Mouse (Mus musculus): Measurements from ENCODE around the gene Hist1h2ae. TPM values are rescaled to one million over a fixed set of nuclear protein-coding genes. Genes with fewer than 3 reads are reported as not detected.
"Not testable (repeated sequence)": the region's sequence is repeated elsewhere in the genome, so short reads cannot be mapped to it uniquely, and the experiment has no call there.

Hist1h2ae gene
- polyA plus RNA-seq, 1 experiment = 38.0 TPM

DNA sequence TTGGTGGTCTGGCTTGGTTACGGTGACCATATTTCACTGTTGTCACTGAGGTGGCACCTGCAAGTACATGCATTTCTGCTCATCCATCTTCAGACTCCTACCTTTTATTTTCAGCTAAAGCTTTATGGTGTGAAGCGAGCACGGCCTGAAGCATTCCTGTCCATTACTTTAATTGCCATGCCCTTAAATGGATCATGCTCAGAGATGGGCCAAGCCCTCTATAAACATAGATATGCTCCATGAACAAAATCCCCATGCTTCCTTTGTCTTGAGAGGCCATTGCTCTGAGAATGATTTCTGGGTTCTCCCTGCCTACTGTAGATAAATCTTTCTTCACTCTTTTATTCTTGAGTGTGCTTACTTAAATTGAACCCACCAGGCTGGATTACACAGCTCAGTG is 33.4 kb upstream of the Hist1h2ae start:
- Histone ChIP-seq H3K4me3 (ENCODE audit: low read depth, low read length) (no peak overlapping the region), H3K4me1 (ENCODE audit: control insufficient read depth, insufficient read depth, insufficient read length, low read length) (no peaks in the 10 kb centered on the region), H3K27ac (ENCODE audit: insufficient read depth, low read depth, low read length) (no peak overlapping the region), H3K36me3 (ENCODE audit: control insufficient read depth, insufficient read depth, low read length) (no peaks in the 10 kb centered on the region), H3K27me3 (ENCODE audit: control insufficient read depth, insufficient read depth, low read length) (no peaks in the 10 kb centered on the region)
- 85% methylated on average over 3 of the region's 3 CpGs for WGBS
- no peak for TF ChIP-seq POLR2A (IDR thresholded peaks at IDR 0.05; ENCODE audit: low read depth, low read length)
- no peak for TF ChIP-seq CTCF (IDR thresholded peaks at IDR 0.05; ENCODE audit: extremely low read depth, insufficient read length, insufficient replicate concordance, low read depth, low read length)

DNA sequence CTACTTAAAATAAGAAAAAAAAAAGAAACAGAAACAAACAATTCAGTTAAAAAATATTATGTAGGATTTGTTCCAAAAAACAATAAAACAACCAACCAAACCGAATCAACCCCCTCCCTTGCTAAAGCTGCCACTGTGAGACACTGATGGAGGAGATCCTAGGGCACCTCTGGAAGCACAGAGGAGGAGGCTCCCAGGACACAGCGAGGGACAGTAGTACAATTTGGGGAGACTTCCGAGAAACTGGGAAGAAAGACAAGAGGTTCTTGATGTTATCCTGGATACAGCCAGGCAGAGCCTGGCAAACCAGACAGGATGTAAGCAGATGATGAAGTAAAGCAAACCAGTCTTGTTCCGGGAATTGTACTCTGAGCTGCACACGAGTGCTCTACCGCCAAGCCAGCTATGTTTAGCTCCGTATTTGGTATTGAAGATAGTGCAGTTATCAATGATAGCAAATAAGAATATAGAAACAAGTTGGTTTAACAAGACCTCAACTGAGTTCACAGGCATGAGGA is 32.2 kb upstream of the Hist1h2ae start:
- H3K36me3 ChIP-seq (ENCODE audit: control insufficient read depth, insufficient read depth, low read length) = no peaks in the 10 kb centered on the region
- no peaks in the 10 kb centered on the region for H3K4me1 ChIP-seq (ENCODE audit: control insufficient read depth, insufficient read depth, insufficient read length, low read length)
- H3K27ac ChIP-seq (ENCODE audit: insufficient read depth, low read depth, low read length) = no peak overlapping the region
- no peaks in the 10 kb centered on the region for H3K27me3 ChIP-seq (ENCODE audit: control insufficient read depth, insufficient read depth, low read length)
- WGBS = 68% methylated on average over 7 of the region's 7 CpGs
- H3K4me3 ChIP-seq (ENCODE audit: low read depth, low read length) = no peak overlapping the region
- TF ChIP-seq POLR2A (IDR thresholded peaks at IDR 0.05; ENCODE audit: low read depth, low read length) (no peak), CTCF (IDR thresholded peaks at IDR 0.05; ENCODE audit: extremely low read depth, insufficient read length, insufficient replicate concordance, low read depth, low read length) (no peak)

DNA sequence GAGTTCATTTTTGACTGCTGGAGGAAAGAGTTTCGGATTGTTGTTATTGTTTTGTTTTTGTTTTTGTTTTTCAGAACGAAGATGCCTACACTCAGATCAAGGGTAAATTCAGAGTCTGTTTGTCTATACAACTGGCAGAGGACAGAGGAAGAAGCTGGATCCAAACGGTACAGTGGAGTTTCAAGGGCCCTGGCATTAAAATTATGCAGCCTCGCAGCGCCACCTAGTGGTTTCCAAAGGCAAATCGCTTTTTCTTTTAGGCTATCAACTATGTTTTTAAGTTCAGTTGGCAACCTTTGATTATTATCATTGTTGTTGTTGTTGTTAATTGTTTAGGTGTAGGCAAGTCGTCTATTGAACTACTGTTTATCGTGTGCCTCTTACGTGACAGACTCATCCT is 26.9 kb upstream of the Hist1h2ae start:
- H3K4me1 ChIP-seq (ENCODE audit: control insufficient read depth, insufficient read depth, insufficient read length, low read length) = peaks cover 9% of the 10 kb centered on the region; the same call in 1 of the 2 replicates
- 7% methylated on average over 9 of the region's 9 CpGs for WGBS
- no peaks in the 10 kb centered on the region for H3K27me3 ChIP-seq (ENCODE audit: control insufficient read depth, insufficient read depth, low read length)
- TF ChIP-seq POLR2A (IDR thresholded peaks at IDR 0.05; ENCODE audit: low read depth, low read length) (no peak), CTCF (IDR thresholded peaks at IDR 0.05; ENCODE audit: extremely low read depth, insufficient read length, insufficient replicate concordance, low read depth, low read length) (peak; percentile 64; the same call in 1 of the 2 replicates)
- H3K27ac ChIP-seq (ENCODE audit: insufficient read depth, low read depth, low read length) = no peak overlapping the region
- no peaks in the 10 kb centered on the region for H3K36me3 ChIP-seq (ENCODE audit: control insufficient read depth, insufficient read depth, low read length)
- H3K4me3 ChIP-seq (ENCODE audit: low read depth, low read length) = no peak overlapping the region

DNA sequence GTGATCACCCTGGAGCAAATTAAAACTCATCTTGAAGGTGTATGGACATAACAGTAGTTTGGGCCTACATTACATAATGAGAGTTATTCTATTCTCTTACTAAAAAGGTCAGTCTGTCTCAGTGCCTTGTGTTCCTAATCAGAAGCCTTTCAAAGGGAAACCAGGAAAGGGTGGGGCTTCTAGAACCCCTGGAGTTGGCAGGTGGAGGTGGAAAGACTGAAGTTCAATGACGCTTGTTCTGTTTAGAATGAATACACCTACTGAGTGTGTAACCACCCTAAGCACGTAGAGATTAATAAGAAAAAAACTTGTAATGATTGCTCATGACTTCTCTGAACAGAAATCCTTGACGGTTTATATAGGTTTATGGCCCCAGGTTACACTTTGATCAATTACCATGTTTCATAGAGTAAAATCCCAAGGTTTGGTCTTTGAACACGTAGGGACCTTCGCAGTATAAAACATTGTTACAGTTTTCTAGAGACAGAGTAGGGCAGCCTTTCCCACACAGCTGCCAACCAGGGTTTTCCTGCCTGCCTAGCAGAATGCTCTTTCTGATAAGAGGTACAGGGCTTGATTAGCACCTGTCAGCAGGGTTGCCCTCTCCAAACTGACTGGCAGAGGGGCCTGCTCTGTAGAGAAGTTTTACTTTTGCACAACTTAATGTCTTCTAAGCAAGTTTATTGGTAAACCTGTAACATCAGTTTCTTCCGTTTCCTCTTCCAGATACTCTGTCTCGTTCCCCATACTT is 24.8 kb upstream of the Hist1h2ae start:
- 33% methylated on average over 7 of the region's 7 CpGs for WGBS
- H3K36me3 ChIP-seq (ENCODE audit: control insufficient read depth, insufficient read depth, low read length) = no peaks in the 10 kb centered on the region
- H3K4me3 ChIP-seq (ENCODE audit: low read depth, low read length) = no peak overlapping the region
- no peaks in the 10 kb centered on the region for H3K27me3 ChIP-seq (ENCODE audit: control insufficient read depth, insufficient read depth, low read length)
- TF ChIP-seq CTCF (IDR thresholded peaks at IDR 0.05; ENCODE audit: extremely low read depth, insufficient read length, insufficient replicate concordance, low read depth, low read length) (no peak), POLR2A (IDR thresholded peaks at IDR 0.05; ENCODE audit: low read depth, low read length) (no peak)
- H3K4me1 ChIP-seq (ENCODE audit: control insufficient read depth, insufficient read depth, insufficient read length, low read length) = peaks cover 10% of the 10 kb centered on the region; the same call in 1 of the 2 replicates
- peak overlapping the region; percentile 73 for H3K27ac ChIP-seq (ENCODE audit: insufficient read depth, low read depth, low read length)

DNA sequence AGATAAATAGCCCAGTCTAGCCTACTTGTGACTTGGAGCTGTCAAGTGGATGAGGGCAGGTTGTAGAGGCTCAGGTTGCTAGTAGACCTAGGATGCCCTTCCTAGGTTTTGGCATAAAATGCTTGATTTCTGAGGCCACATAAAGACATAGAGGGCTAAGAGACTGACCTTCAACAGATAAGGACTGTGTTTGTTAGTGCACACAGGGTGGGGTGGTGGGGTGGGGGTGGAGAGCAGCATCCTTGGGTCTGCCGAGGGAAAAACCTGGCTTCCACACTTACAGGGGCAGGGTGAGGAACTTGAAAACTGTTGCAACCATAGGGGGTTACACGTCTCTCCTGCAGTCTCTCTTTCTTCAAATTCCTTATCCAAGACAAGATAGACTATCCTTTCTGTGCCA is 24.2 kb upstream of the Hist1h2ae start:
- Histone ChIP-seq H3K27me3 (ENCODE audit: control insufficient read depth, insufficient read depth, low read length) (no peaks in the 10 kb centered on the region), H3K36me3 (ENCODE audit: control insufficient read depth, insufficient read depth, low read length) (no peaks in the 10 kb centered on the region), H3K4me3 (ENCODE audit: low read depth, low read length) (no peak overlapping the region), H3K27ac (ENCODE audit: insufficient read depth, low read depth, low read length) (0 out of 2 replicates have a peak overlapping the region, but pooled peaks have one; percentile 12), H3K4me1 (ENCODE audit: control insufficient read depth, insufficient read depth, insufficient read length, low read length) (peaks cover 10% of the 10 kb centered on the region; the same call in 1 of the 2 replicates)
- WGBS = 29% methylated on average over 2 of the region's 2 CpGs
- no peak for TF ChIP-seq CTCF (IDR thresholded peaks at IDR 0.05; ENCODE audit: extremely low read depth, insufficient read length, insufficient replicate concordance, low read depth, low read length)

DNA sequence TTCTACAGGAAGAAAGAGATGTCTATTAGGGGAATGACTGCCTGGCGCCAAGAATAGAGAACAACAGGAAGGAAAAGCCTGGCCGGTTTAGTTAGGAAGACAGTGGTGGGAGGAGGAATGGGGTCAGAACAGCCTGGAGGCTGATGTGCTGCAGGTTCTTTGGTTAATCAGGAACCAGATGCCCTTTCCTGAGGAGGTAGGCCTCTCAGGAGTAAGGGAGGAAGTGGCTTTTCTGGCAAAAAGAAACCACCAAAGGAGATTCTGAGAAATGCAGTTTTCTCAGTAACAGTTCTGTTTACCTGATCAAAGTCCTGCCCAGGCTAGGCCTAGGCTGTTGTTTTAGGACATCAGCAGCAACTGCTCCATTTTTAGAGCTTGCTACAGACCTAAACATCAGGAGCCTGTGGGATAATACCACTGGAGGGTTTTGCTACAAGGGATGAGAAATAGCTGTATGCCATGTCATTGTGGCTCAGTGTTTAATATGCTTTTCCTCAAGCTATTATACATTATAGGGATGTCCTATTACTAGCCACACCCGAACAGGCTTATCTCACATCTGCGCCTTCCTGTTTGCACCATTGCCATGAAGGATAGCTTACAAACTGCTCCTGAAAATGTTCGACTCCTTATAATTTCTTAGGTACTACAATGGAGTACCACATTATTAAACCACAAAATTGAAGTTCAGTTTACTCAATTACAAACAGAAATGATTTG is 22.2 kb upstream of the Hist1h2ae start:
- Histone ChIP-seq H3K36me3 (ENCODE audit: control insufficient read depth, insufficient read depth, low read length) (no peaks in the 10 kb centered on the region), H3K4me1 (ENCODE audit: control insufficient read depth, insufficient read depth, insufficient read length, low read length) (peaks cover 10% of the 10 kb centered on the region; the same call in 1 of the 2 replicates), H3K4me3 (ENCODE audit: low read depth, low read length) (no peak overlapping the region), H3K27ac (ENCODE audit: insufficient read depth, low read depth, low read length) (peak overlapping the region; percentile 77), H3K27me3 (ENCODE audit: control insufficient read depth, insufficient read depth, low read length) (no peaks in the 10 kb centered on the region)
- 15% methylated on average over 5 of the region's 5 CpGs for WGBS
- TF ChIP-seq CTCF (IDR thresholded peaks at IDR 0.05; ENCODE audit: extremely low read depth, insufficient read length, insufficient replicate concordance, low read depth, low read length) (no peak), POLR2A (IDR thresholded peaks at IDR 0.05; ENCODE audit: low read depth, low read length) (no peak)

DNA sequence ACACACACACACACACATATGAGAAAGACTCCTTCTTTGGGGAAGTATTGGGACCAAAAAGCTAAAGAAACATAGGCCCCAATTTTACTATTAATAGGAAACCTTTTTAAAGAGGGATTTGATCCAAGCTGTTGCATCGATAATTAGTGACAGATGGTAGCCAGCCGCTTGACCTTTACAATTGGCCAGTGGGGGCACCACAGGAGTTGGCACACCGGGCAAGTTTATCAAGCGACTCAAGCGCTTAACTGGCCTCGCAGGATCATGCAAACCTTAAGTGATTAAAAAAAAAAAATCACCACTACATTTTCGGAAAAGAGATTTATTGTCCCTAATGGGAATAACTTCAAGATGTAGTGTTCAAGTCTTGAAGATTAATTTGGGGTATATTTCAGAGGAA is 21.6 kb upstream of the Hist1h2ae start:
- Histone ChIP-seq H3K36me3 (ENCODE audit: control insufficient read depth, insufficient read depth, low read length) (no peaks in the 10 kb centered on the region), H3K27ac (ENCODE audit: insufficient read depth, low read depth, low read length) (0 out of 2 replicates have a peak overlapping the region, but pooled peaks have one; percentile 77), H3K4me1 (ENCODE audit: control insufficient read depth, insufficient read depth, insufficient read length, low read length) (peaks cover 10% of the 10 kb centered on the region; the same call in 1 of the 2 replicates), H3K27me3 (ENCODE audit: control insufficient read depth, insufficient read depth, low read length) (no peaks in the 10 kb centered on the region), H3K4me3 (ENCODE audit: low read depth, low read length) (no peak overlapping the region)
- WGBS = 42% methylated on average over 7 of the region's 7 CpGs
- TF ChIP-seq CTCF (IDR thresholded peaks at IDR 0.05; ENCODE audit: extremely low read depth, insufficient read length, insufficient replicate concordance, low read depth, low read length) (no peak), POLR2A (IDR thresholded peaks at IDR 0.05; ENCODE audit: low read depth, low read length) (no peak)

DNA sequence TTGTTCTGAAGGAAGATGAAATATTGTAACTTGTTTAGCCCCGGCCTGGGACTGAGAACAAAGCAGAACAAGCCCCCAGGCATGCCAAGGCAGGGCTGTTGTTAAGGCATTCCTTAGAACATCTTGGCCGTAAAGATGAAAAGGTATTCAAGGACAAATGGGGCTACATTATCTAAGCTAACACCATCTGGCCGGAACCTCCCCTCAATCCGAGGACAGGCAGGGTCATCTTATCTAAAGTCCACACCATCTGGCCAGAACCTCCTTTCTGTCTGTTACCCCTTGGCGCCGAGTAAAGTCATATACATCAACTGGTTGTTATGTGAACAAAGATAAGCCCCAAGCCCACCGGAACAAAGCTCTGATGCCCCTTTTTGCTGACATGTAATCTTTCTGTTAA is 20.9 kb upstream of the Hist1h2ae start:
- WGBS = 78% methylated on average over 7 of the region's 7 CpGs
- not testable (repeated sequence) for H3K27ac ChIP-seq (ENCODE audit: insufficient read depth, low read depth, low read length); H3K27me3 ChIP-seq (ENCODE audit: control insufficient read depth, insufficient read depth, low read length); H3K4me3 ChIP-seq (ENCODE audit: low read depth, low read length); H3K36me3 ChIP-seq (ENCODE audit: control insufficient read depth, insufficient read depth, low read length); H3K4me1 ChIP-seq (ENCODE audit: control insufficient read depth, insufficient read depth, insufficient read length, low read length)

Data from small intestine, adult 2 months (tissue).